Mouse (Mus musculus): Measurements from ENCODE around the gene Rgs8. TPM values are rescaled to one million over a fixed set of nuclear protein-coding genes. Genes with fewer than 3 reads are reported as not detected.

The Rgs8 gene
- total RNA-seq, 1 experiment = 0.31 TPM

- H3K9ac ChIP-seq (ENCODE audit: insufficient read depth, low read depth, low read length, poor library complexity, severe bottlenecking) = no peak overlapping the region
- H3K9me3 ChIP-seq (ENCODE audit: control insufficient read depth, insufficient read depth, low read depth, low read length) = no peaks in the 10 kb centered on the region
- H3K36me3 ChIP-seq (ENCODE audit: control insufficient read depth, insufficient read depth, low read length, poor library complexity, severe bottlenecking) = no peaks in the 10 kb centered on the region
- H3K27ac ChIP-seq (ENCODE audit: insufficient read depth, low read depth, low read length, poor library complexity, severe bottlenecking) = no peak overlapping the region
- H3K4me3 ChIP-seq (ENCODE audit: insufficient read depth in 1 of 2, low read depth in 1 of 2, low read length in 2 of 2, poor library complexity in 1 of 2, severe bottlenecking in 1 of 2) = no peak overlapping the region
- TF ChIP-seq CHD2 (IDR thresholded peaks at IDR 0.05; ENCODE audit: low read depth, low read length) (no peak), ZNF384 (IDR thresholded peaks at IDR 0.05; ENCODE audit: low read depth, low read length) (no peak), ZC3H11A (IDR thresholded peaks at IDR 0.05; ENCODE audit: borderline replicate concordance, low read depth, low read length) (no peak), MAFK (IDR thresholded peaks at IDR 0.05; ENCODE audit: insufficient read depth, low read depth, low read length) (no peak), HCFC1 (IDR thresholded peaks at IDR 0.05; ENCODE audit: borderline replicate concordance, insufficient read depth, low read length) (no peak)
- in situ Hi-C loops (cut with MboI; ENCODE audit: low sequenced_read_pairs in 2 of 2, unreplicated experiment in 2 of 2) = no loop called here
- no peak for DNase-seq (ENCODE audit: low read depth, low spot score)
- H3K4me1 ChIP-seq (ENCODE audit: control insufficient read depth in 2 of 2, insufficient read depth in 2 of 2, low read length in 2 of 2, poor library complexity in 1 of 2) = peaks cover 4 to 8% of the 10 kb centered on the region in 2 experiments; a peak in 2 of 4 replicates
Measured at GRCm38 (mm10) chr1:153702166-153702852, 49.5 kb downstream of the Rgs8 start.

- Histone ChIP-seq H3K36me3 (ENCODE audit: control insufficient read depth, insufficient read depth, low read length, poor library complexity, severe bottlenecking) (no peaks in the 10 kb centered on the region), H3K4me3 (ENCODE audit: insufficient read depth in 1 of 2, low read depth in 1 of 2, low read length in 2 of 2, poor library complexity in 1 of 2, severe bottlenecking in 1 of 2) (no peak overlapping the region), H3K9ac (ENCODE audit: insufficient read depth, low read depth, low read length, poor library complexity, severe bottlenecking) (no peak overlapping the region), H3K9me3 (ENCODE audit: control insufficient read depth, insufficient read depth, low read depth, low read length) (no peaks in the 10 kb centered on the region), H3K4me1 (ENCODE audit: control insufficient read depth in 2 of 2, insufficient read depth in 2 of 2, low read length in 2 of 2, poor library complexity in 1 of 2) (peaks cover 4 to 8% of the 10 kb centered on the region in 2 experiments; a peak in 2 of 4 replicates), H3K27ac (ENCODE audit: insufficient read depth, low read depth, low read length, poor library complexity, severe bottlenecking) (no peak overlapping the region)
- no peak for TF ChIP-seq HCFC1 (IDR thresholded peaks at IDR 0.05; ENCODE audit: borderline replicate concordance, insufficient read depth, low read length)
- TF ChIP-seq ZC3H11A (IDR thresholded peaks at IDR 0.05; ENCODE audit: borderline replicate concordance, low read depth, low read length) = no peak
- in situ Hi-C loops (cut with MboI; ENCODE audit: low sequenced_read_pairs in 2 of 2, unreplicated experiment in 2 of 2) = no loop called here
- DNase-seq (ENCODE audit: low read depth, low spot score) = no peak
Measured at GRCm38 (mm10) chr1:153702853-153703410, 50.1 kb downstream of the Rgs8 start.

- H3K4me3 ChIP-seq (ENCODE audit: insufficient read depth in 1 of 2, low read depth in 1 of 2, low read length in 2 of 2, poor library complexity in 1 of 2, severe bottlenecking in 1 of 2) = no peak overlapping the region
- H3K4me1 ChIP-seq (ENCODE audit: control insufficient read depth in 2 of 2, insufficient read depth in 2 of 2, low read length in 2 of 2, poor library complexity in 1 of 2) = peaks cover 4 to 8% of the 10 kb centered on the region in 2 experiments; a peak in 2 of 4 replicates
- H3K9me3 ChIP-seq (ENCODE audit: control insufficient read depth, insufficient read depth, low read depth, low read length) = no peaks in the 10 kb centered on the region
- no peak overlapping the region for H3K9ac ChIP-seq (ENCODE audit: insufficient read depth, low read depth, low read length, poor library complexity, severe bottlenecking)
- H3K27ac ChIP-seq (ENCODE audit: insufficient read depth, low read depth, low read length, poor library complexity, severe bottlenecking) = no peak overlapping the region
- no peaks in the 10 kb centered on the region for H3K36me3 ChIP-seq (ENCODE audit: control insufficient read depth, insufficient read depth, low read length, poor library complexity, severe bottlenecking)
- DNase-seq (ENCODE audit: low read depth, low spot score) = no peak
- TF ChIP-seq HCFC1 (IDR thresholded peaks at IDR 0.05; ENCODE audit: borderline replicate concordance, insufficient read depth, low read length) (no peak), ZC3H11A (IDR thresholded peaks at IDR 0.05; ENCODE audit: borderline replicate concordance, low read depth, low read length) (no peak)
- in situ Hi-C loops (cut with MboI; ENCODE audit: low sequenced_read_pairs in 2 of 2, unreplicated experiment in 2 of 2) = no loop called here
Measured at GRCm38 (mm10) chr1:153703445-153703991, 50.7 kb downstream of the Rgs8 start.

- H3K9ac ChIP-seq (ENCODE audit: insufficient read depth, low read depth, low read length, poor library complexity, severe bottlenecking) = no peak overlapping the region
- peaks cover 4 to 8% of the 10 kb centered on the region in 2 experiments; a peak in 2 of 4 replicates for H3K4me1 ChIP-seq (ENCODE audit: control insufficient read depth in 2 of 2, insufficient read depth in 2 of 2, low read length in 2 of 2, poor library complexity in 1 of 2)
- no peak for DNase-seq (ENCODE audit: low read depth, low spot score)
- H3K27ac ChIP-seq (ENCODE audit: insufficient read depth, low read depth, low read length, poor library complexity, severe bottlenecking) = no peak overlapping the region
- in situ Hi-C loops (cut with MboI; ENCODE audit: low sequenced_read_pairs in 2 of 2, unreplicated experiment in 2 of 2) = no loop called here
- H3K4me3 ChIP-seq (ENCODE audit: insufficient read depth in 1 of 2, low read depth in 1 of 2, low read length in 2 of 2, poor library complexity in 1 of 2, severe bottlenecking in 1 of 2) = no peak overlapping the region
- H3K36me3 ChIP-seq (ENCODE audit: control insufficient read depth, insufficient read depth, low read length, poor library complexity, severe bottlenecking) = no peaks in the 10 kb centered on the region
- no peak for TF ChIP-seq CHD2 (IDR thresholded peaks at IDR 0.05; ENCODE audit: low read depth, low read length)
- no peak for TF ChIP-seq HCFC1 (IDR thresholded peaks at IDR 0.05; ENCODE audit: borderline replicate concordance, insufficient read depth, low read length)
- no peak for TF ChIP-seq ZNF384 (IDR thresholded peaks at IDR 0.05; ENCODE audit: low read depth, low read length)
- H3K9me3 ChIP-seq (ENCODE audit: control insufficient read depth, insufficient read depth, low read depth, low read length) = no peaks in the 10 kb centered on the region
Measured at GRCm38 (mm10) chr1:153704174-153704573, 51.3 kb downstream of the Rgs8 start.
